Mouse (Mus musculus) heart, embryonic 10.5 days (tissue): ENCODE measurements around the gene Itm2a. TPM values are rescaled to one million over a fixed set of nuclear protein-coding genes. Genes with fewer than 3 reads are reported as not detected.

Experiments used
- DNase-seq: peaks from one replicate; pipeline ENCODE4 v3.0.0-alpha.2; 2017; ENCODE audit warnings: low spot score
- H3K27ac ChIP-seq: fragments of 300-500 bp; sonication (generic); 2 replicates; pipeline ENCODE4 v1.5.1; 2016; ENCODE audit warnings: mild to moderate bottlenecking
- H3K27me3 ChIP-seq: fragments of 300-500 bp; sonication (generic); 2 replicates; pipeline ENCODE4 v1.6.1; 2016; ENCODE audit warnings: mild to moderate bottlenecking; ENCODE audit not compliant: poor library complexity, insufficient read depth, severe bottlenecking
- H3K36me3 ChIP-seq: fragments of 300-500 bp; sonication (generic); 2 replicates; pipeline ENCODE4 v1.6.1; 2016; ENCODE audit warnings: mild to moderate bottlenecking, moderate library complexity
- H3K4me1 ChIP-seq: fragments of 300-500 bp; sonication (generic); 2 replicates; pipeline ENCODE4 v1.6.1; 2016; ENCODE audit warnings: mild to moderate bottlenecking
- H3K4me3 ChIP-seq: fragments of 300-500 bp; sonication (generic); 2 replicates; pipeline ENCODE4 v1.5.1; 2016; ENCODE audit warnings: mild to moderate bottlenecking, moderate library complexity
- H3K9me3 ChIP-seq: fragments of 300-500 bp; sonication (generic); 2 replicates; pipeline ENCODE4 v1.6.1; 2016; ENCODE audit warnings: mild to moderate bottlenecking, moderate library complexity
- WGBS: fragments of 180-500 bp; shearing (Covaris S2); methylation state at CpG from one replicate; pipeline ENCODE4 v1.1.7; 2016; 5-methylcytosine and 5-hydroxymethylcytosine counted together
- polyA plus RNA-seq: library from polyadenylated mRNA; unstranded; fragments of >200 nt; fragmentation: Nextera tagmentation; extraction: Ambion mirVana; gene quantifications from 2 replicates; pipeline ENCODE4 v1.2.1, GENCODE M21; 2016

The Itm2a gene
- polyA plus RNA-seq = 445 and 596 TPM in 2 replicates

DNA sequence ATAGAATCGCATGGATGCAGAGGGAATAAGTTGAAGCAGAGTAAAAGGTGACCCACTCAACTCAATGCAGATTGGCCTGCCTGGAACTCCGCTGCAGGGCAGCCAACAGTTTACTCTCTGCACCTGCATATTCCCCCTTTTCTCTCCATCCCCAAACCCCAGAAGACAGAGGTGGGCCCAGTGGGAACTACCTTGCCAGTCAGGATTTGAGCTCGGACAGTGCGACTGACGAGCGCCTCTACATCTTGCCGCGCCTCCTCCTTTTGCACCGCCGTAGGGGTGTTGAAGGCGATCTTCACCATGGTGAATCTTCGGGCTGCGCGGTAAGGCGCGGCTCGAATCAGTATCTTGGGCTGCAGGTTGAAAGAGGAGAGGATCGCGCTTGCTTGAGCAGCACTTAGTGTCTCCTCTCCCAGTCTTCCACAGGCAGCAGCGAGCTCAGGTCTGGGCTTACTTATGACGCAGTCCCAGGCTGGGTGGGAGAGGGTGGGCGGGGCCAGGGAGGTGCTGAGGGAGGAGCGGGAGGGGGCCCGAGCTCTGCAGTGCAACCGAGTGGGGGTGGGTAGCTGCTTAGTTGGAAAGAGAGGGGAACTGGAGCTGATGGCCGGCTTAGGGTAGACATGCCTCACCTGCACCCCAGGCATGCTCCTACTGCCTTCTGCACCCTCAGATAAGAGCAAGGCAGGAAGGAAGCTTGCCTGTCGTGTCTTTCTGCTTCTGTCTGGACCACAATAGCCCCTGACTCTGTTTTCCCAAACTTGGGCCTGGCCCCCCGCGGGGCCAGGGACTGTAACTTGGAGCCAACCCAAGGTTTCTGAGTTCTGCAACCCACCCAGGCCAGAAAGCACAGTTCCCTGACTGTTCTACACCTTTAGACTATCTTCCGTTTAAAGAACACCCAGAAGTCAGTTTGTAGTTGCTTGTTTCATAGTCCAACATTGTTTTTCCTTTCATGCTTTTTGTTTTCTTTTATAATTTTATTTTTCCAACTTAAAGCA lies at the start of gene Itm2a:
TSS of gene Itm2a (minus strand) at position 462 of the 998 bp plus-strand sequence.
- Histone ChIP-seq H3K36me3 (0 out of 2 replicates have a peak, but pooled peaks cover 3% of the 10 kb centered on the region), H3K27me3 (no peaks in the 10 kb centered on the region), H3K4me3 (peak within 1 kb of the TSS; percentile 63), H3K9me3 (no peaks in the 10 kb centered on the region), H3K27ac (peak within 1 kb of the TSS; percentile 81), H3K4me1 (no peaks in the 10 kb centered on the region)
- WGBS = 18% methylated on average over 30 of the region's 30 CpGs
- peak; percentile 83 for DNase-seq

DNA sequence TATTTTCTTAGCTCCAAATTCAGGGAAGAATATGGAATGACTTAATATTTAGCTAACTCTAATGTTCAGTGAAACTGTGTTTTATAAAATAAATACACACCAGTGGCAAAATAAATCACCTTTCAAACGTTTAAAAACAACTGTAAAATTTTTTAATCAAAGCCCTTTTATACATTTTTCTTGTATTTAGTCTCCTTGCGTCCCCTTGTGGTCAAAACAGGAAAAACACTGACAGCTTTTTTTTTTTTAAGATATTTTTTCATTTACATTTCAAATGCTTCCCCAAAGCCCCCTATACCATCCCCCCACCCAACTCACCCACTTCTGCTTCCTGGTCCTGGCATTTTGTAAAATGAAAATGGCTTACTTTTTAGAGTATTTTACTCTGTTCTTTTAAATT lies 32.7 kb upstream of the Itm2a start:
- no peak for DNase-seq
- Histone ChIP-seq H3K27ac (no peak overlapping the region), H3K36me3 (no peaks in the 10 kb centered on the region), H3K9me3 (no peaks in the 10 kb centered on the region), H3K4me3 (no peak overlapping the region), H3K27me3 (no peaks in the 10 kb centered on the region), H3K4me1 (no peaks in the 10 kb centered on the region)
- 3% methylated on average over 2 of the region's 2 CpGs for WGBS

DNA sequence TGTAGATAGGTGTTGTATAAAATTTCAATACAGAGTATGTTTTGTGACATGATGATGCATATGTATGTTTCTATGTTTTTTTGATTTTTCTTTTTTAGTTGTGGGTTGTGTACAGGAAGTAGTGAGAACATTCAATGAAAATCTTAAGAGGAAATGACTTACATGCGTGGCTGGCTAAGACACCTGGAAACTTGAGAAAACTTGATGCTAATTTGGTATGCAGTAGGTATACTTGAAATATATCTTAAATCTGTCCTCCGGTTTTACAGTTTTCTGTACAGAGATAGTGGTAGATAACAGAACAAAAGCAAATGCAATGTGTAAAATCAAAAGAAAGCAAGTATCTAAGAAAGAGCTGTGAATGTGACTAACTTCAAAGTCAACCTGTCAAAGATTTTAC lies 18.1 kb upstream of the Itm2a start:
- Histone ChIP-seq H3K27ac (no peak overlapping the region), H3K27me3 (no peaks in the 10 kb centered on the region), H3K4me3 (no peak overlapping the region), H3K4me1 (no peaks in the 10 kb centered on the region), H3K36me3 (no peaks in the 10 kb centered on the region), H3K9me3 (no peaks in the 10 kb centered on the region)
- DNase-seq = no peak
- 80% methylated on average over 2 of the region's 2 CpGs for WGBS

DNA sequence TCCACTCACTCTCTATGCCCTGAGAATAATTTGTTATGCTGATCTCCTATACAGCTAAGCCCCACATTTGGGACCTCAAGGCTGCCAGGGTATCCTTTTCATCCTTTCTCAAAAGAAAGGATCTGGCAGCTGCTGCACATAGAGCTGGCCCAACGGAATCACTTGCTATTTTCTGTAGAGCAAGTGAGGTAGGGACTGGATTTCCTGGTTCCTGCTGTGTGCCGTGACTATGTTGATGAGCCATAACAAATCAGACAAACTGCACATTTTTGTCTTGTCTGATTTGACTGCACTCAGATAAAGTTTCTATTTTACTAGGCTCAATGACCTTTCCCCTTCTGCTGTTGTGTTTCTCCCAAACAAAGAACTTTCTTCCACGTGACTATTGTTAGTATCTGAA lies 14.2 kb upstream of the Itm2a start:
- H3K27ac ChIP-seq = no peak overlapping the region
- no peaks in the 10 kb centered on the region for H3K36me3 ChIP-seq
- H3K4me1 ChIP-seq = no peaks in the 10 kb centered on the region
- 58% methylated on average over 3 of the region's 3 CpGs for WGBS
- no peak overlapping the region for H3K4me3 ChIP-seq
- no peak for DNase-seq
- no peaks in the 10 kb centered on the region for H3K27me3 ChIP-seq
- H3K9me3 ChIP-seq = no peaks in the 10 kb centered on the region

DNA sequence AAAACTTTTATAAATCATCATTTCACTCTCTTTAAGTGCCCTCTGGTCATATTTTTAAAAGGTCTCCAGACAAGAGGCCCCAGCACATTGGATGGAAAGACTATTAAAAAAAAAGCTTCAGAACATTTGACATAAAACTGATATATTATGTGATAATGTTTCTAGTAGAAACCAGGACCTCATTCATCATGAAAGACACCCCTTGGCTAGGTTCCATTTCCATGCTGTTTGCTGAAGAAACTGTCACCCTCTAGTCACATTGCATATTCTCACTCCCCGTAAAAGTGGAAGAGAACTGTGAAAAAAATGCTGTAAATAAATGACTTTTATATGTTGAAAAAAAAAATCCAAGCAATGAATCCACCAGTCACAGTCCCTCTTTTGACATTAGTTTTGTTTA lies 12.8 kb upstream of the Itm2a start:
- no peaks in the 10 kb centered on the region for H3K4me1 ChIP-seq
- no peak for DNase-seq
- 83% methylated on average over 1 of the region's 1 CpGs for WGBS
- H3K4me3 ChIP-seq = no peak overlapping the region
- H3K36me3 ChIP-seq = no peaks in the 10 kb centered on the region
- no peak overlapping the region for H3K27ac ChIP-seq
- H3K9me3 ChIP-seq = no peaks in the 10 kb centered on the region
- no peaks in the 10 kb centered on the region for H3K27me3 ChIP-seq

DNA sequence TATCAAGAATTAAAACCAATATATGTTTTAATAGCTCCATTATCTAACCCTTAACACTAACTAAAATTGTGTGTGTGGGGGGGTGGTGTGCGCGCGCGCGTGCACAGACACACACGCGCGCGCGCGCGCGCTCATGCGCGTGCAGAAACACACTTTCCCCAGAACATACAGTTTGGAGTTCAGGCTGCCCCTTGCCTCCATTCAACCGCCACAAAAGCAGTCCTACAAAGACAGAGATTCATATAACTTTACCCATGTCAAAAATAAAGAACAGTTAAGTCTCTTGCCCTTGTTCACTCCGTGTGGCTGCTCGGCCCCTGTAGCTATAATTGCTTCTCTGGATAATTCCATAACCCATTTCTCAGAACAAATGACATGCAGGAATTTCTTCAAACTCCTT lies 695 bp downstream of the Itm2a start:
- Histone ChIP-seq H3K4me1 (no peaks in the 10 kb centered on the region), H3K27me3 (no peaks in the 10 kb centered on the region), H3K4me3 (peak overlapping the region; percentile 63), H3K36me3 (0 out of 2 replicates have a peak, but pooled peaks cover 3% of the 10 kb centered on the region), H3K27ac (peak overlapping the region; percentile 81; the same call in 1 of the 2 replicates), H3K9me3 (no peaks in the 10 kb centered on the region)
- WGBS = 30% methylated on average over 18 of the region's 18 CpGs
- DNase-seq = no peak

DNA sequence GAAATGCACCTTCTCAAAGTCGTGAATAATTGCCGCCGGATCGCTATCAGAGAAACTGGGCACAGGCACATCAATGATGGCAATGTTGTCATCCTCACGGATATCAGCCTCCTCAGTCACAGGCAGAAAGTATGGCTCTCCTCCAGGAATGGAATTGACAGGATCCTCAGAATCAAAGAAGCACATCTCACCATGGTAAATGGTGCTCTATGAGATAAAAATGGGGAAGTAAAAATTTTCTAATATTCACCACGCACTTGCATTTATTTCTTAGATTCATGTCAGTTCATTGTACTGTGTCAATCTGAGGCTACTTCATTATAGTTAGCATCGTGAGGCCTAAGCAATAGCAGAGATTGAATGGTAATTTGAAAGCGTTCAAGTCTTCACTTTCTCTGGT lies 4.1 kb downstream of the Itm2a start:
- 87% methylated on average over 8 of the region's 8 CpGs for WGBS
- no peak for DNase-seq
- Histone ChIP-seq H3K36me3 (0 out of 2 replicates have a peak, but pooled peaks cover 3% of the 10 kb centered on the region), H3K4me1 (no peaks in the 10 kb centered on the region), H3K27me3 (no peaks in the 10 kb centered on the region), H3K4me3 (no peak overlapping the region), H3K9me3 (no peaks in the 10 kb centered on the region), H3K27ac (no peak overlapping the region)

DNA sequence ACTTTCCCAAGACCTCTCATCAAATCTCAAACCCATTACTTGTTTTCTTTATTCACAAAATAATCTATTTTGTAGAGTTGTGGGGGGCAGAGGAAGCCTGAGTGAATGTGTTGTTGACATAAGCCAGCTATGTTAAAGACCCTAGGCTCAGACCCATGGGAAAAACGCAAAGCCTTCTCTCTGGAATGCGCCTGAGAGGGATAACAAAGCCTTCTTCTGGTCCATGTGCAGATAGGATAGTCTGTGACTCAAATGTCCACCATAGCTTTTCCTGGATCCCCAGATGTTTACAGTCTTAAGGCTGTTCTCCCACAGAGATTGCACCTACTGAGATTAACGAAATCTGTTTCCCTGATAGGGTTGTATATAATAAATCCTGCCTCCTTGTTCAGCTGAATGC lies 9.9 kb downstream of the Itm2a start:
- Histone ChIP-seq H3K4me1 (no peaks in the 10 kb centered on the region), H3K4me3 (no peak overlapping the region), H3K27ac (no peak overlapping the region), H3K27me3 (no peaks in the 10 kb centered on the region), H3K9me3 (no peaks in the 10 kb centered on the region), H3K36me3 (no peaks in the 10 kb centered on the region)
- 38% methylated on average over 3 of the region's 3 CpGs for WGBS
- DNase-seq = no peak

DNA sequence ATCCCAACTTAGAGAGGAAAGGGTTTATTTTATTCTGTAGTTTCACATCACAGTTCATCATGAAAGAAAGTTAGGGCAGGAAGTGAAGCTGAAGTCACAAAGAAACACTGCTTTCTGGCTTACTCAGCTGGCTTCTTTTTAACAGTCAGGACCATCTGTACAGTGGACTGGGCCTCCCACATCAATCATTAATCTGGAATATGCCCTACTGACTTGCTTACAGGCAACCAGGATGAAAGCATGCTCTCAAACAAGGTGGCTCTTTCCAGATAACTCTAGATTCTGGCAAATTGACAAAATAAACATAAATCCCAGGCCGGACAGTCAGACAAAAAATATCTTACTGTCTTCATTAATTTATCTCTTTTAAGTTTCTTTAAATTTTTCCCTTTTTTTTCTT lies 27.8 kb downstream of the Itm2a start:
- Histone ChIP-seq H3K27me3 (no peaks in the 10 kb centered on the region), H3K36me3 (no peaks in the 10 kb centered on the region), H3K27ac (no peak overlapping the region), H3K9me3 (no peaks in the 10 kb centered on the region), H3K4me3 (no peak overlapping the region), H3K4me1 (no peaks in the 10 kb centered on the region)
- DNase-seq = no peak
- 59% methylated on average over 1 of the region's 1 CpGs for WGBS

Other genes with a start within 250 kb of the Itm2a start
- gene Gpr174, start 147.5 kb downstream of the Itm2a start, polyA plus RNA-seq = not detected in 2 replicates